Mouse (Mus musculus): ENCODE measurements around the gene Ssbp1. TPM values are rescaled to one million over a fixed set of nuclear protein-coding genes. Genes with fewer than 3 reads are reported as not detected.

Ssbp1 gene
- polyA plus RNA-seq (2014; fragmentation: Nextera tagmentation; extraction: Ambion mirVana): 161 and 179 TPM in 2 replicates

GRCm38 (mm10) chr6:40470916-40471719, at the start of gene Ssbp1:
TSS of gene Ssbp1 (plus strand) at chr6:40471352.
- Histone ChIP-seq H3K4me1 (replicated peaks; ENCODE audit: control insufficient read depth, insufficient read depth, low read length) (no peaks in the 10 kb centered on the region; the same call in 1 of the 2 replicates), H3K4me3 (ENCODE audit: low read depth, low read length) (peak within 1 kb of the TSS; percentile 82), H3K36me3 (ENCODE audit: control insufficient read depth, insufficient read depth, low read length) (peaks cover 16% of the 10 kb centered on the region), H3K9ac (ENCODE audit: low read depth, low read length) (peak within 1 kb of the TSS; percentile 87), H3K4me2 (peak within 1 kb of the TSS; percentile 87), H3K27ac (ENCODE audit: low read depth, low read length) (peak within 1 kb of the TSS; percentile 87), H3K9me3 (ENCODE audit: control insufficient read depth, low read length) (no peaks in the 10 kb centered on the region), H3K27me3 (replicated peaks; ENCODE audit: control insufficient read depth, insufficient read depth, low read length) (no peaks in the 10 kb centered on the region)
- under 1% methylated on average over 54 of the region's 54 CpGs for WGBS
- peak; percentile 96 for ATAC-seq (replicated peaks; ENCODE audit: low FRiP score)
- peak; percentile 91 for DNase-seq (ENCODE audit: low spot score)

- Histone ChIP-seq H3K27ac (ENCODE audit: low read depth, low read length) (no peak overlapping the region), H3K4me3 (ENCODE audit: low read depth, low read length) (no peak overlapping the region), H3K36me3 (ENCODE audit: control insufficient read depth, insufficient read depth, low read length) (no peaks in the 10 kb centered on the region), H3K27me3 (replicated peaks; ENCODE audit: control insufficient read depth, insufficient read depth, low read length) (no peaks in the 10 kb centered on the region), H3K9ac (ENCODE audit: low read depth, low read length) (no peak overlapping the region), H3K4me2 (no peak overlapping the region), H3K4me1 (replicated peaks; ENCODE audit: control insufficient read depth, insufficient read depth, low read length) (no peaks in the 10 kb centered on the region), H3K9me3 (ENCODE audit: control insufficient read depth, low read length) (no peaks in the 10 kb centered on the region)
- ATAC-seq (replicated peaks; ENCODE audit: low FRiP score): no peak
- no peak for DNase-seq (ENCODE audit: low spot score)
- WGBS: 95% methylated on average over 1 of the region's 1 CpGs
These were observed 48.1 kb upstream of the Ssbp1 start for GRCm38 (mm10) chr6:40423013-40423412.

GRCm38 (mm10) chr6:40423774-40424173, 47.4 kb upstream of the Ssbp1 start:
- no peak for DNase-seq (ENCODE audit: low spot score)
- Histone ChIP-seq H3K4me2 (no peak overlapping the region), H3K4me3 (ENCODE audit: low read depth, low read length) (no peak overlapping the region), H3K27ac (ENCODE audit: low read depth, low read length) (no peak overlapping the region), H3K4me1 (replicated peaks; ENCODE audit: control insufficient read depth, insufficient read depth, low read length) (no peaks in the 10 kb centered on the region), H3K9ac (ENCODE audit: low read depth, low read length) (no peak overlapping the region), H3K36me3 (ENCODE audit: control insufficient read depth, insufficient read depth, low read length) (no peaks in the 10 kb centered on the region), H3K27me3 (replicated peaks; ENCODE audit: control insufficient read depth, insufficient read depth, low read length) (no peaks in the 10 kb centered on the region), H3K9me3 (ENCODE audit: control insufficient read depth, low read length) (no peaks in the 10 kb centered on the region)
- ATAC-seq (replicated peaks; ENCODE audit: low FRiP score): no peak
- WGBS: 45% methylated on average over 1 of the region's 1 CpGs

- Histone ChIP-seq H3K27ac (ENCODE audit: low read depth, low read length) (no peak overlapping the region), H3K4me1 (replicated peaks; ENCODE audit: control insufficient read depth, insufficient read depth, low read length) (no peaks in the 10 kb centered on the region), H3K36me3 (ENCODE audit: control insufficient read depth, insufficient read depth, low read length) (no peaks in the 10 kb centered on the region), H3K9me3 (ENCODE audit: control insufficient read depth, low read length) (no peaks in the 10 kb centered on the region), H3K4me2 (no peak overlapping the region), H3K27me3 (replicated peaks; ENCODE audit: control insufficient read depth, insufficient read depth, low read length) (no peaks in the 10 kb centered on the region), H3K4me3 (ENCODE audit: low read depth, low read length) (no peak overlapping the region), H3K9ac (ENCODE audit: low read depth, low read length) (no peak overlapping the region)
- ATAC-seq (replicated peaks; ENCODE audit: low FRiP score): no peak
- DNase-seq (ENCODE audit: low spot score): no peak
- 81% methylated on average over 7 of the region's 7 CpGs for WGBS
These were observed 43.7 kb upstream of the Ssbp1 start for GRCm38 (mm10) chr6:40427441-40427840.

- Histone ChIP-seq H3K27ac (ENCODE audit: low read depth, low read length) (no peak overlapping the region), H3K9me3 (ENCODE audit: control insufficient read depth, low read length) (no peaks in the 10 kb centered on the region), H3K9ac (ENCODE audit: low read depth, low read length) (no peak overlapping the region), H3K4me1 (replicated peaks; ENCODE audit: control insufficient read depth, insufficient read depth, low read length) (no peaks in the 10 kb centered on the region), H3K4me3 (ENCODE audit: low read depth, low read length) (no peak overlapping the region), H3K4me2 (no peak overlapping the region), H3K36me3 (ENCODE audit: control insufficient read depth, insufficient read depth, low read length) (no peaks in the 10 kb centered on the region), H3K27me3 (replicated peaks; ENCODE audit: control insufficient read depth, insufficient read depth, low read length) (no peaks in the 10 kb centered on the region)
- ATAC-seq (replicated peaks; ENCODE audit: low FRiP score) (no peak), DNase-seq (ENCODE audit: low spot score) (no peak)
- 65% methylated on average over 3 of the region's 3 CpGs for whole genome bisulfite sequencing
These were observed 42.5 kb upstream of the Ssbp1 start for GRCm38 (mm10) chr6:40428696-40429095.

GRCm38 (mm10) chr6:40429521-40429931, 41.6 kb upstream of the Ssbp1 start:
- 76% methylated on average over 4 of the region's 4 CpGs for WGBS
- no peak overlapping the region for H3K9ac ChIP-seq (ENCODE audit: low read depth, low read length)
- no peak for DNase-seq (ENCODE audit: low spot score)
- H3K9me3 ChIP-seq (ENCODE audit: control insufficient read depth, low read length): no peaks in the 10 kb centered on the region
- no peaks in the 10 kb centered on the region for H3K27me3 ChIP-seq (replicated peaks; ENCODE audit: control insufficient read depth, insufficient read depth, low read length)
- H3K27ac ChIP-seq (ENCODE audit: low read depth, low read length): no peak overlapping the region
- no peaks in the 10 kb centered on the region for H3K4me1 ChIP-seq (replicated peaks; ENCODE audit: control insufficient read depth, insufficient read depth, low read length)
- H3K4me3 ChIP-seq (ENCODE audit: low read depth, low read length): no peak overlapping the region
- H3K36me3 ChIP-seq (ENCODE audit: control insufficient read depth, insufficient read depth, low read length): no peaks in the 10 kb centered on the region
- no peak for ATAC-seq (replicated peaks; ENCODE audit: low FRiP score)
- no peak overlapping the region for H3K4me2 ChIP-seq

GRCm38 (mm10) chr6:40430251-40430650, 40.9 kb upstream of the Ssbp1 start:
- Histone ChIP-seq H3K36me3 (ENCODE audit: control insufficient read depth, insufficient read depth, low read length) (no peaks in the 10 kb centered on the region), H3K4me3 (ENCODE audit: low read depth, low read length) (no peak overlapping the region), H3K27ac (ENCODE audit: low read depth, low read length) (no peak overlapping the region), H3K4me2 (no peak overlapping the region), H3K4me1 (replicated peaks; ENCODE audit: control insufficient read depth, insufficient read depth, low read length) (no peaks in the 10 kb centered on the region), H3K9me3 (ENCODE audit: control insufficient read depth, low read length) (no peaks in the 10 kb centered on the region), H3K9ac (ENCODE audit: low read depth, low read length) (no peak overlapping the region), H3K27me3 (replicated peaks; ENCODE audit: control insufficient read depth, insufficient read depth, low read length) (no peaks in the 10 kb centered on the region)
- DNase-seq (ENCODE audit: low spot score) (no peak), ATAC-seq (replicated peaks; ENCODE audit: low FRiP score) (no peak)
- 64% methylated on average over 3 of the region's 3 CpGs for WGBS

- H3K27ac ChIP-seq (ENCODE audit: low read depth, low read length): no peak overlapping the region
- no peaks in the 10 kb centered on the region for H3K4me1 ChIP-seq (replicated peaks; ENCODE audit: control insufficient read depth, insufficient read depth, low read length)
- H3K36me3 ChIP-seq (ENCODE audit: control insufficient read depth, insufficient read depth, low read length): no peaks in the 10 kb centered on the region
- H3K9ac ChIP-seq (ENCODE audit: low read depth, low read length): no peak overlapping the region
- DNase-seq (ENCODE audit: low spot score) (no peak), ATAC-seq (replicated peaks; ENCODE audit: low FRiP score) (no peak)
- no peak overlapping the region for H3K4me2 ChIP-seq
- H3K9me3 ChIP-seq (ENCODE audit: control insufficient read depth, low read length): no peaks in the 10 kb centered on the region
- no peaks in the 10 kb centered on the region; the same call in 1 of the 2 replicates for H3K27me3 ChIP-seq (replicated peaks; ENCODE audit: control insufficient read depth, insufficient read depth, low read length)
- WGBS: 65% methylated on average over 3 of the region's 3 CpGs
- no peak overlapping the region for H3K4me3 ChIP-seq (ENCODE audit: low read depth, low read length)
These were observed 40.3 kb upstream of the Ssbp1 start for GRCm38 (mm10) chr6:40430878-40431277.

GRCm38 (mm10) chr6:40431356-40431755, 39.8 kb upstream of the Ssbp1 start:
- Histone ChIP-seq H3K4me1 (replicated peaks; ENCODE audit: control insufficient read depth, insufficient read depth, low read length) (no peaks in the 10 kb centered on the region; the same call in 1 of the 2 replicates), H3K27ac (ENCODE audit: low read depth, low read length) (no peak overlapping the region), H3K4me3 (ENCODE audit: low read depth, low read length) (no peak overlapping the region), H3K4me2 (no peak overlapping the region), H3K9me3 (ENCODE audit: control insufficient read depth, low read length) (no peaks in the 10 kb centered on the region), H3K9ac (ENCODE audit: low read depth, low read length) (no peak overlapping the region), H3K36me3 (ENCODE audit: control insufficient read depth, insufficient read depth, low read length) (no peaks in the 10 kb centered on the region), H3K27me3 (replicated peaks; ENCODE audit: control insufficient read depth, insufficient read depth, low read length) (no peaks in the 10 kb centered on the region; the same call in 1 of the 2 replicates)
- no peak for DNase-seq (ENCODE audit: low spot score)
- no peak for ATAC-seq (replicated peaks; ENCODE audit: low FRiP score)
- 44% methylated on average over 4 of the region's 4 CpGs for WGBS
